Mouse (Mus musculus): ENCODE data around the gene Sema3g. TPM values are rescaled to one million over a fixed set of nuclear protein-coding genes. Genes with fewer than 3 reads are reported as not detected.
A peak's percentile ranks its signal among the peaks of the same experiment; 100 is the strongest.

Sema3g gene
- polyA plus RNA-seq, 1 experiment from 2014 or later, result not detected

GRCm38 (mm10) chr14:31199599-31199998, 18.1 kb upstream of the Sema3g start:
- H3K27me3 ChIP-seq (replicated peaks; ENCODE audit: control insufficient read depth, insufficient read depth, low read length), result no peaks in the 10 kb centered on the region
- no peak overlapping the region for H3K4me2 ChIP-seq
- no peak overlapping the region for H3K9ac ChIP-seq (ENCODE audit: low read depth, low read length)
- peaks cover 40% of the 10 kb centered on the region for H3K36me3 ChIP-seq (ENCODE audit: control insufficient read depth, insufficient read depth, low read length)
- DNase-seq (ENCODE audit: low spot score) (no peak), ATAC-seq (replicated peaks; ENCODE audit: low FRiP score) (no peak)
- H3K9me3 ChIP-seq (ENCODE audit: control insufficient read depth, low read length), result no peaks in the 10 kb centered on the region
- peaks cover 12% of the 10 kb centered on the region for H3K4me1 ChIP-seq (replicated peaks; ENCODE audit: control insufficient read depth, insufficient read depth, low read length)
- no peak overlapping the region for H3K4me3 ChIP-seq (ENCODE audit: low read depth, low read length)
- 89% methylated on average over 7 of the region's 7 CpGs for WGBS
- no peak overlapping the region for H3K27ac ChIP-seq (ENCODE audit: low read depth, low read length)

GRCm38 (mm10) chr14:31200038-31200437, 17.6 kb upstream of the Sema3g start:
- no peaks in the 10 kb centered on the region for H3K27me3 ChIP-seq (replicated peaks; ENCODE audit: control insufficient read depth, insufficient read depth, low read length)
- no peak overlapping the region for H3K4me2 ChIP-seq
- H3K9me3 ChIP-seq (ENCODE audit: control insufficient read depth, low read length), result no peaks in the 10 kb centered on the region
- no peak overlapping the region for H3K27ac ChIP-seq (ENCODE audit: low read depth, low read length)
- H3K4me3 ChIP-seq (ENCODE audit: low read depth, low read length), result no peak overlapping the region
- peaks cover 38% of the 10 kb centered on the region for H3K36me3 ChIP-seq (ENCODE audit: control insufficient read depth, insufficient read depth, low read length)
- ATAC-seq (replicated peaks; ENCODE audit: low FRiP score) (0 out of 2 replicates have a peak, but pooled peaks have one; percentile 25), DNase-seq (ENCODE audit: low spot score) (no peak)
- no peak overlapping the region for H3K9ac ChIP-seq (ENCODE audit: low read depth, low read length)
- peaks cover 11% of the 10 kb centered on the region for H3K4me1 ChIP-seq (replicated peaks; ENCODE audit: control insufficient read depth, insufficient read depth, low read length)
- WGBS, result 80% methylated on average over 3 of the region's 3 CpGs

- no peaks in the 10 kb centered on the region for H3K27me3 ChIP-seq (replicated peaks; ENCODE audit: control insufficient read depth, insufficient read depth, low read length)
- no peaks in the 10 kb centered on the region for H3K9me3 ChIP-seq (ENCODE audit: control insufficient read depth, low read length)
- H3K9ac ChIP-seq (ENCODE audit: low read depth, low read length), result peak overlapping the region; percentile 96
- peak overlapping the region; percentile 93 for H3K4me2 ChIP-seq
- H3K27ac ChIP-seq (ENCODE audit: low read depth, low read length), result peak overlapping the region; percentile 86; the same call in 1 of the 2 replicates
- peak overlapping the region; percentile 85 for H3K4me3 ChIP-seq (ENCODE audit: low read depth, low read length)
- peaks cover 31% of the 10 kb centered on the region for H3K36me3 ChIP-seq (ENCODE audit: control insufficient read depth, insufficient read depth, low read length)
- 55% methylated on average over 4 of the region's 4 CpGs for WGBS
- ATAC-seq (replicated peaks; ENCODE audit: low FRiP score), result no peak
- peaks cover 18% of the 10 kb centered on the region for H3K4me1 ChIP-seq (replicated peaks; ENCODE audit: control insufficient read depth, insufficient read depth, low read length)
- no peak for DNase-seq (ENCODE audit: low spot score)
Observed at GRCm38 (mm10) chr14:31204844-31205243, 12.8 kb upstream of the Sema3g start.

GRCm38 (mm10) chr14:31205244-31205561, 12.5 kb upstream of the Sema3g start:
- H3K27ac ChIP-seq (ENCODE audit: low read depth, low read length), result peak overlapping the region; percentile 86
- peak overlapping the region; percentile 85 for H3K4me3 ChIP-seq (ENCODE audit: low read depth, low read length)
- no peaks in the 10 kb centered on the region for H3K9me3 ChIP-seq (ENCODE audit: control insufficient read depth, low read length)
- no peak for ATAC-seq (replicated peaks; ENCODE audit: low FRiP score)
- H3K4me2 ChIP-seq, result peak overlapping the region; percentile 93
- no peaks in the 10 kb centered on the region for H3K27me3 ChIP-seq (replicated peaks; ENCODE audit: control insufficient read depth, insufficient read depth, low read length)
- H3K4me1 ChIP-seq (replicated peaks; ENCODE audit: control insufficient read depth, insufficient read depth, low read length), result peaks cover 18% of the 10 kb centered on the region
- peak overlapping the region; percentile 96 for H3K9ac ChIP-seq (ENCODE audit: low read depth, low read length)
- H3K36me3 ChIP-seq (ENCODE audit: control insufficient read depth, insufficient read depth, low read length), result peaks cover 28% of the 10 kb centered on the region
- whole genome bisulfite sequencing, result 19% methylated on average over 8 of the region's 8 CpGs
- DNase-seq (ENCODE audit: low spot score), result no peak

GRCm38 (mm10) chr14:31205562-31206467, 11.8 kb upstream of the Sema3g start:
- WGBS, result under 1% methylated on average over 39 of the region's 39 CpGs
- Histone ChIP-seq H3K4me2 (peak overlapping the region; percentile 93), H3K36me3 (ENCODE audit: control insufficient read depth, insufficient read depth, low read length) (peaks cover 23% of the 10 kb centered on the region), H3K4me1 (replicated peaks; ENCODE audit: control insufficient read depth, insufficient read depth, low read length) (peaks cover 18% of the 10 kb centered on the region), H3K27ac (ENCODE audit: low read depth, low read length) (peak overlapping the region; percentile 86), H3K4me3 (ENCODE audit: low read depth, low read length) (peak overlapping the region; percentile 85), H3K9me3 (ENCODE audit: control insufficient read depth, low read length) (no peaks in the 10 kb centered on the region), H3K27me3 (replicated peaks; ENCODE audit: control insufficient read depth, insufficient read depth, low read length) (no peaks in the 10 kb centered on the region), H3K9ac (ENCODE audit: low read depth, low read length) (peak overlapping the region; percentile 96)
- peak; percentile 44 for ATAC-seq (replicated peaks; ENCODE audit: low FRiP score)
- peak; percentile 70 for DNase-seq (ENCODE audit: low spot score)

- H3K4me2 ChIP-seq, result peak overlapping the region; percentile 93
- H3K4me1 ChIP-seq (replicated peaks; ENCODE audit: control insufficient read depth, insufficient read depth, low read length), result peaks cover 18% of the 10 kb centered on the region
- H3K9ac ChIP-seq (ENCODE audit: low read depth, low read length), result peak overlapping the region; percentile 96
- H3K9me3 ChIP-seq (ENCODE audit: control insufficient read depth, low read length), result no peaks in the 10 kb centered on the region
- H3K4me3 ChIP-seq (ENCODE audit: low read depth, low read length), result peak overlapping the region; percentile 85
- H3K27me3 ChIP-seq (replicated peaks; ENCODE audit: control insufficient read depth, insufficient read depth, low read length), result no peaks in the 10 kb centered on the region
- WGBS, result under 1% methylated on average over 48 of the region's 48 CpGs
- DNase-seq (ENCODE audit: low spot score) (peak; percentile 88), ATAC-seq (replicated peaks; ENCODE audit: low FRiP score) (peak; percentile 78)
- H3K27ac ChIP-seq (ENCODE audit: low read depth, low read length), result peak overlapping the region; percentile 86
- peaks cover 21% of the 10 kb centered on the region; the same call in 1 of the 2 replicates for H3K36me3 ChIP-seq (ENCODE audit: control insufficient read depth, insufficient read depth, low read length)
Observed at GRCm38 (mm10) chr14:31206472-31206981, 11.1 kb upstream of the Sema3g start.

- peak; percentile 66 for ATAC-seq (replicated peaks; ENCODE audit: low FRiP score)
- 77% methylated on average over 13 of the region's 13 CpGs for WGBS
- no peaks in the 10 kb centered on the region for H3K9me3 ChIP-seq (ENCODE audit: control insufficient read depth, low read length)
Observed at GRCm38 (mm10) chr14:31207070-31207830, 10.4 kb upstream of the Sema3g start.

GRCm38 (mm10) chr14:31208084-31208483, 9.6 kb upstream of the Sema3g start, which contains the start of gene Tnnc1:
TSS of gene Tnnc1 (plus strand) at chr14:31208312.
- Histone ChIP-seq H3K4me1 (replicated peaks; ENCODE audit: control insufficient read depth, insufficient read depth, low read length) (peaks cover 18% of the 10 kb centered on the region), H3K9ac (ENCODE audit: low read depth, low read length) (peak within 1 kb of the TSS; percentile 96), H3K36me3 (ENCODE audit: control insufficient read depth, insufficient read depth, low read length) (peaks cover 8% of the 10 kb centered on the region; the same call in 1 of the 2 replicates), H3K27me3 (replicated peaks; ENCODE audit: control insufficient read depth, insufficient read depth, low read length) (no peaks in the 10 kb centered on the region), H3K4me2 (peak within 1 kb of the TSS; percentile 93), H3K9me3 (ENCODE audit: control insufficient read depth, low read length) (no peaks in the 10 kb centered on the region), H3K4me3 (ENCODE audit: low read depth, low read length) (peak within 1 kb of the TSS; percentile 85), H3K27ac (ENCODE audit: low read depth, low read length) (no peak within 1 kb of the TSS)
- ATAC-seq (replicated peaks; ENCODE audit: low FRiP score) (no peak), DNase-seq (ENCODE audit: low spot score) (no peak)
- WGBS, result 74% methylated on average over 2 of the region's 2 CpGs

More at GRCm38 (mm10) chr14:31207070-31207830, 10.4 kb upstream of the Sema3g start:
- peaks cover 15% of the 10 kb centered on the region; the same call in 1 of the 2 replicates for H3K36me3 ChIP-seq (ENCODE audit: control insufficient read depth, insufficient read depth, low read length)
- H3K4me1 ChIP-seq (replicated peaks; ENCODE audit: control insufficient read depth, insufficient read depth, low read length), result peaks cover 18% of the 10 kb centered on the region
- 0 out of 2 replicates have a peak overlapping the region, but pooled peaks have one; percentile 86 for H3K27ac ChIP-seq (ENCODE audit: low read depth, low read length)
- H3K27me3 ChIP-seq (replicated peaks; ENCODE audit: control insufficient read depth, insufficient read depth, low read length), result no peaks in the 10 kb centered on the region
- peak overlapping the region; percentile 96 for H3K9ac ChIP-seq (ENCODE audit: low read depth, low read length)
- peak overlapping the region; percentile 93 for H3K4me2 ChIP-seq
- no peak for DNase-seq (ENCODE audit: low spot score)
- peak overlapping the region; percentile 85 for H3K4me3 ChIP-seq (ENCODE audit: low read depth, low read length)
